Mouse (Mus musculus) kidney, embryonic 16.5 days (tissue): ENCODE measurements around the gene Trio. TPM values are rescaled to one million over a fixed set of nuclear protein-coding genes. Genes with fewer than 3 reads are reported as not detected.

Experiments
- ATAC-seq: fragments of 200-750 bp; cut with Nextera tagmentation; 2 replicates; pipeline ENCODE4 v1.8.0; 2017; ENCODE audit warnings: moderate TSS enrichment; ENCODE audit not compliant: low FRiP score, low TSS enrichment
- H3K27ac ChIP-seq: fragments of 300-500 bp; sonication (generic); 2 replicates; pipeline ENCODE4 v1.5.1; 2014; ENCODE audit warnings: low read length
- H3K27me3 ChIP-seq: fragments of 300-500 bp; sonication (generic); 2 replicates; pipeline ENCODE4 v1.6.1; 2014; ENCODE audit warnings: low read length, control low read depth, mixed read lengths; ENCODE audit not compliant: insufficient read depth
- H3K36me3 ChIP-seq: fragments of 300-500 bp; sonication (generic); 2 replicates; pipeline ENCODE4 v1.6.1; 2014; ENCODE audit warnings: low read length, control low read depth, mixed read lengths; ENCODE audit not compliant: insufficient read depth
- H3K4me1 ChIP-seq: fragments of 300-500 bp; sonication (generic); 2 replicates; pipeline ENCODE4 v1.6.1; 2014; ENCODE audit warnings: low read length, control low read depth, mixed read lengths; ENCODE audit not compliant: insufficient read depth
- H3K4me2 ChIP-seq: fragments of 300-500 bp; sonication (generic); replicated peaks from 2 replicates; pipeline ENCODE4 v1.6.1; 2014; ENCODE audit warnings: low read depth, low read length
- H3K4me3 ChIP-seq: fragments of 300-500 bp; sonication (generic); 2 replicates; pipeline ENCODE4 v1.5.1; 2014; ENCODE audit warnings: mild to moderate bottlenecking, low read length
- H3K9ac ChIP-seq: fragments of 300-500 bp; sonication (generic); replicated peaks from 2 replicates; pipeline ENCODE4 v1.6.1; 2014; ENCODE audit warnings: low read length
- H3K9me3 ChIP-seq: fragments of 300-500 bp; sonication (generic); 2 replicates; pipeline ENCODE4 v1.6.1; 2016; ENCODE audit warnings: low read length, control low read depth
- WGBS: fragments of 180-500 bp; shearing (Covaris S2); extraction: QIAGEN DNeasy Blood & Tissue Kit; methylation state at CpG from one replicate; pipeline ENCODE4 v1.1.7; 2014; 5-methylcytosine and 5-hydroxymethylcytosine counted together
- polyA plus RNA-seq: library from polyadenylated mRNA; unstranded; fragments of >200 nt; fragmentation: Nextera tagmentation; extraction: Ambion mirVana; gene quantifications from 2 replicates; pipeline ENCODE4 v1.2.1, GENCODE M21; 2015

Trio gene
- polyA plus RNA-seq, 1 experiment from 2014 or later, result 24.3 TPM

- no peak overlapping the region for H3K27ac ChIP-seq
- no peak overlapping the region for H3K9ac ChIP-seq
- H3K36me3 ChIP-seq, result peaks cover 73% of the 10 kb centered on the region
- H3K9me3 ChIP-seq, result no peaks in the 10 kb centered on the region
- H3K4me3 ChIP-seq, result no peak overlapping the region
- no peaks in the 10 kb centered on the region for H3K27me3 ChIP-seq
- H3K4me2 ChIP-seq, result no peak overlapping the region
- 89% methylated on average over 4 of the region's 4 CpGs for WGBS
- ATAC-seq, result no peak
- no peaks in the 10 kb centered on the region for H3K4me1 ChIP-seq
Measured at GRCm38 (mm10) chr15:27826886-27827285, 198.8 kb downstream of the Trio start.

- no peak overlapping the region for H3K9ac ChIP-seq
- no peak overlapping the region for H3K4me2 ChIP-seq
- WGBS, result 76% methylated on average over 4 of the region's 4 CpGs
- no peak overlapping the region for H3K4me3 ChIP-seq
- peaks cover 70% of the 10 kb centered on the region for H3K36me3 ChIP-seq
- H3K9me3 ChIP-seq, result no peaks in the 10 kb centered on the region
- H3K27ac ChIP-seq, result no peak overlapping the region
- H3K27me3 ChIP-seq, result no peaks in the 10 kb centered on the region
- H3K4me1 ChIP-seq, result no peaks in the 10 kb centered on the region
- ATAC-seq, result no peak
Measured at GRCm38 (mm10) chr15:27826048-27826637, 199.5 kb downstream of the Trio start.

DNA sequence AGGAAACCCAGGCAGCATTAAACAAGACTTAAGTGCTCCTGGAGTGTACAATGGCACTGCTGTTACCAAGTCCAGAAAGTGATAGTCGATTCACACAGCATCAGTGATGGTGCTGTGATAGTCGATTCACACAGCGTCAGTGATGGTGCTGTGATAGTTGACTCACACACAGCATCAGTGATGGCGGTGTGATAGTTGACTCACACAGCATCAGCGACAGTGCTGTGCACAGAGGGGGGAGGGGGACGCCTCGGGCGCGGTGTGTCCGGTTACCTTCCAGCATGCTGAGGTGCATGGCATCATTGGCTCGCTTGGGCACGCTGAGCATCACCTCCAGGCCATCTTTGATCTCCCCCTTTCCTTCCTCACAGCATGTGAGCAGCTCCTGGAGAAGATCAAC, 200.3 kb downstream of the Trio start:
- H3K4me1 ChIP-seq, result no peaks in the 10 kb centered on the region
- WGBS, result 95% methylated on average over 12 of the region's 12 CpGs
- H3K4me2 ChIP-seq, result no peak overlapping the region
- H3K36me3 ChIP-seq, result peaks cover 68% of the 10 kb centered on the region
- no peak overlapping the region for H3K27ac ChIP-seq
- H3K27me3 ChIP-seq, result no peaks in the 10 kb centered on the region
- no peak overlapping the region for H3K9ac ChIP-seq
- no peak for ATAC-seq
- no peak overlapping the region for H3K4me3 ChIP-seq
- H3K9me3 ChIP-seq, result no peaks in the 10 kb centered on the region

- 90% methylated on average over 4 of the region's 4 CpGs for WGBS
- Histone ChIP-seq H3K36me3 (peaks cover 70% of the 10 kb centered on the region), H3K9ac (no peak overlapping the region)
Measured at GRCm38 (mm10) chr15:27823581-27823980, 202.1 kb downstream of the Trio start.

DNA sequence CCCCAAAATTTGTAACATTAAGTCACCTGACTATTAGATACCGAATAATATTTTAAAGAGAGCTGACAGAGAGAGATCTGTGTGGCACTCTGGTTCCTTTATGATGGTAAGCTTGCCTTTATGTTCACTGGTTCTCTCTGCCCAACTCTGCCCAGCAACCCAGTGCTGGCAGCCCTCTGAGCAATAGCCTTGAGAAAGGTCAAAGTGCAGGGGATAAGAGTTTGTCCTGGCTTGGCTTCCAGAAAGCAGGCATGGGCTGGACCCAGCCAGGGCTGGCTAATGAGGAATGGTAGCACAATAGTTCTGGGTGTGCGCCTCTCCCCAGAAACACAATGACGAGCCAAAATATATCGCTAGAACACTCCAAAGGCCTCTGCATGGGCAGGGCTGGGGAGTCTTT, 203.2 kb downstream of the Trio start:
- no peaks in the 10 kb centered on the region for H3K9me3 ChIP-seq
- no peak overlapping the region for H3K4me2 ChIP-seq
- no peak overlapping the region for H3K4me3 ChIP-seq
- H3K4me1 ChIP-seq, result no peaks in the 10 kb centered on the region
- 100% methylated on average over 4 of the region's 4 CpGs for WGBS
- H3K9ac ChIP-seq, result no peak overlapping the region
- no peak for ATAC-seq
- peaks cover 71% of the 10 kb centered on the region for H3K36me3 ChIP-seq
- no peak overlapping the region for H3K27ac ChIP-seq
- no peaks in the 10 kb centered on the region for H3K27me3 ChIP-seq

More at GRCm38 (mm10) chr15:27823581-27823980, 202.1 kb downstream of the Trio start:
- Histone ChIP-seq H3K27ac (no peak overlapping the region), H3K4me1 (no peaks in the 10 kb centered on the region), H3K9me3 (no peaks in the 10 kb centered on the region), H3K4me3 (no peak overlapping the region), H3K27me3 (no peaks in the 10 kb centered on the region), H3K4me2 (no peak overlapping the region)
- ATAC-seq, result no peak

DNA sequence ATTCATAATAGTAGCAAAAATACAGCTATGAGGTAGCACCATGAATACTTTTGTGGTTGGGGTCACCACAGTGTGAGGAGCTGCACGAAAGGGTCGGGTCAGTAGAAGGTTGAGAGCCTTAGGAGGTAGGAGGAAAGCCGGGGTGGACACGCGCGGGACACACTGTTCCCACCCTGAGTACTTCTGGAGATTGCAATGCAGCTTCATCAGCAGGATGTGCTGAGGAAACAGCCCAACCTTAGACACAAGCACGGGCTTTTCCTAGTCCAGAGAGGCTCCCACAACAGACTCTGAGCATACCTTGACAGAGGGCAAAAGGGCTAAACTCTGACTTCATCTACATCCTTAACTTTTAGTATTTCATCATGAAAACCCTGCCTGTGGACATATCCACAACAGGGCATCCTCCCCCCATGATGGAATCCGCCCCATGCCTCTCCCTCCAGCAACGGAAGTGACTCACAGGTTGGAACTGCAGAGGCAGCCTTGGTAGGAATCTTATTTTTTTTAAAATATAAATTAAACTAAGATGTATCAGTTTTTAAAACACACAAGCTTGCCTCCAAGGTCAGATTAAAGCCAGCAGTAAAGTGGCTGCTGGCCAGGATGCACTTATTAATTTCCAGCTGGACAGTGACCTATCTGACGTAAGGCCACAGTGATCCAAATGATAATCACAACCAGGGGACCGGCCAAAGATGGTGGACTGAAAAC, 203.8 kb downstream of the Trio start:
- Histone ChIP-seq H3K27ac (no peak overlapping the region), H3K9ac (no peak overlapping the region), H3K4me3 (no peak overlapping the region), H3K9me3 (no peaks in the 10 kb centered on the region), H3K27me3 (no peaks in the 10 kb centered on the region), H3K4me2 (no peak overlapping the region), H3K4me1 (no peaks in the 10 kb centered on the region), H3K36me3 (peaks cover 71% of the 10 kb centered on the region)
- ATAC-seq, result no peak
- WGBS, result 92% methylated on average over 11 of the region's 11 CpGs

GRCm38 (mm10) chr15:27817096-27817495, 208.6 kb downstream of the Trio start:
- Histone ChIP-seq H3K4me2 (no peak overlapping the region), H3K4me1 (no peaks in the 10 kb centered on the region), H3K4me3 (no peak overlapping the region), H3K36me3 (peaks cover 70% of the 10 kb centered on the region), H3K27ac (no peak overlapping the region), H3K9ac (no peak overlapping the region), H3K9me3 (no peaks in the 10 kb centered on the region), H3K27me3 (no peaks in the 10 kb centered on the region)
- no peak for ATAC-seq
- 50% methylated on average over 10 of the region's 10 CpGs for WGBS

- Histone ChIP-seq H3K27ac (no peak overlapping the region), H3K4me1 (peaks cover 10% of the 10 kb centered on the region), H3K4me2 (no peak overlapping the region), H3K27me3 (no peaks in the 10 kb centered on the region), H3K9me3 (no peaks in the 10 kb centered on the region), H3K9ac (no peak overlapping the region), H3K4me3 (no peak overlapping the region), H3K36me3 (peaks cover 61% of the 10 kb centered on the region)
- 67% methylated on average over 6 of the region's 6 CpGs for WGBS
- ATAC-seq, result no peak
Measured at GRCm38 (mm10) chr15:27814677-27815391, 210.8 kb downstream of the Trio start.

GRCm38 (mm10) chr15:27810793-27811488, 214.7 kb downstream of the Trio start:
- no peaks in the 10 kb centered on the region for H3K27me3 ChIP-seq
- no peak for ATAC-seq
- peak overlapping the region; percentile 73 for H3K27ac ChIP-seq
- peaks cover 30% of the 10 kb centered on the region for H3K36me3 ChIP-seq
- H3K9me3 ChIP-seq, result no peaks in the 10 kb centered on the region
- peaks cover 34% of the 10 kb centered on the region for H3K4me1 ChIP-seq
- no peak overlapping the region for H3K9ac ChIP-seq
- H3K4me3 ChIP-seq, result no peak overlapping the region
- 76% methylated on average over 12 of the region's 12 CpGs for WGBS
- no peak overlapping the region for H3K4me2 ChIP-seq
